In genomic region chr1:172221297-172222063, GRCm38 (mm10) we compare ENCODE assay signal across 10 mouse cellular contexts. TPM values are rescaled to one million over a fixed set of nuclear protein-coding genes. Genes with fewer than 3 reads are reported as not detected.
DNase-seq lines count a peak whose midpoint lies in the region; ATAC-seq and TF ChIP-seq lines count a peak whose summit lies in the region.
"Had no signal": no experiment of that assay in that cellular context is flagged by ENCODE, and none has a peak within 500 bp of the region (broad histone marks: within the 10 kb centered on the region; RNA-seq: fewer than 3 reads in every experiment).

No protein-coding gene starts in this region.

- no peak overlapping the region for H3K4me3 ChIP-seq in heart, embryonic 11.5 days (ENCODE audit: low read depth, low read length)
- no peak overlapping the region for H3K4me3 ChIP-seq in lung, embryonic 15.5 days
- H3K4me3 ChIP-seq in lung, adult 2 months (replicated peaks; ENCODE audit: extremely low read depth, low read depth, low read length), result no peak overlapping the region
- H3K4me3 ChIP-seq in neural tube, embryonic 15.5 days (replicated peaks), result no peak overlapping the region

- no peaks in the 10 kb centered on the region for H3K27me3 ChIP-seq in heart, embryonic 11.5 days (ENCODE audit: control insufficient read depth, insufficient read depth, low read length)
- H3K27me3 ChIP-seq in lung, embryonic 15.5 days, result no peaks in the 10 kb centered on the region
- no peaks in the 10 kb centered on the region for H3K27me3 ChIP-seq in neural tube, embryonic 15.5 days (replicated peaks)

- no peak for DNase-seq in heart, adult 8-10 months (ENCODE audit: low spot score)
- DNase-seq in lung, adult 2 months, result no peak
- DNase-seq in gastrocnemius, adult 8-10 months (ENCODE audit: low spot score in 2 of 2), result peak; percentile 37 to 67
- DNase-seq in frontal cortex, postnatal 14 days (ENCODE audit: low spot score in 2 of 2), result no peak
- no peak for DNase-seq in urinary bladder, postnatal 14 days (ENCODE audit: low spot score)
- DNase-seq: lung, postnatal 10 days had no signal

- ATAC-seq in heart, embryonic 11.5 days (replicated peaks; ENCODE audit: insufficient number of reproducible peaks, low FRiP score, low TSS enrichment), result no peak
- no peak for ATAC-seq in lung, embryonic 15.5 days (ENCODE audit: borderline replicate concordance, extremely low read depth, low FRiP score, low TSS enrichment)
- no peak for ATAC-seq in neural tube, embryonic 15.5 days (ENCODE audit: low FRiP score)

- no peaks in the 10 kb centered on the region for H3K36me3 ChIP-seq in heart, embryonic 11.5 days (ENCODE audit: control insufficient read depth, insufficient read depth, low read length)
- H3K36me3 ChIP-seq in lung, embryonic 15.5 days, result no peaks in the 10 kb centered on the region
- no peaks in the 10 kb centered on the region for H3K36me3 ChIP-seq in neural tube, embryonic 15.5 days

- TF ChIP-seq POLR2A in lung, adult 2 months (IDR thresholded peaks at IDR 0.05; ENCODE audit: borderline replicate concordance, extremely low read depth, low read depth, low read length), result no peak

- WGBS in heart, embryonic 11.5 days (ENCODE audit: insufficient replicate concordance), result 27% methylated on average over 11 of the region's 11 CpGs
- WGBS in lung, embryonic 15.5 days, result 44% methylated on average over 11 of the region's 11 CpGs
- WGBS in lung, adult 2 months, result 73% methylated on average over 11 of the region's 11 CpGs
- 55% methylated on average over 11 of the region's 11 CpGs for WGBS in neural tube, embryonic 15.5 days

- H3K27ac ChIP-seq in heart, embryonic 11.5 days (ENCODE audit: low read depth, low read length), result peak overlapping the region; percentile 91
- H3K27ac ChIP-seq in lung, embryonic 15.5 days, result peak overlapping the region; percentile 61; the same call in 1 of the 2 replicates
- H3K27ac ChIP-seq in neural tube, embryonic 15.5 days (replicated peaks), result peak overlapping the region; percentile 76; the same call in 1 of the 2 replicates

- peak overlapping the region; percentile 54 for H3K9ac ChIP-seq in heart, embryonic 11.5 days (ENCODE audit: low read depth, low read length)
- H3K9ac ChIP-seq in lung, embryonic 15.5 days, result no peak overlapping the region
- H3K9ac ChIP-seq in neural tube, embryonic 15.5 days (replicated peaks), result no peak overlapping the region

- no peak for TF ChIP-seq CTCF in lung, adult 2 months (IDR thresholded peaks at IDR 0.05; ENCODE audit: insufficient read depth, low read length)

- no peaks in the 10 kb centered on the region for H3K9me3 ChIP-seq in heart, embryonic 11.5 days (replicated peaks; ENCODE audit: control insufficient read depth, low read length)
- H3K9me3 ChIP-seq in lung, embryonic 15.5 days, result no peaks in the 10 kb centered on the region
- H3K9me3 ChIP-seq in neural tube, embryonic 15.5 days (replicated peaks), result no peaks in the 10 kb centered on the region

- no peak overlapping the region for H3K4me2 ChIP-seq in heart, embryonic 11.5 days
- no peak overlapping the region for H3K4me2 ChIP-seq in lung, embryonic 15.5 days
- H3K4me2 ChIP-seq in neural tube, embryonic 15.5 days, result no peak overlapping the region

- peaks cover 50% of the 10 kb centered on the region for H3K4me1 ChIP-seq in heart, embryonic 11.5 days (ENCODE audit: control insufficient read depth, insufficient read depth, low read length)
- H3K4me1 ChIP-seq in lung, embryonic 15.5 days, result peaks cover 46% of the 10 kb centered on the region
- peaks cover 15% of the 10 kb centered on the region for H3K4me1 ChIP-seq in lung, adult 2 months (ENCODE audit: control insufficient read depth, insufficient read depth, low read length)
- H3K4me1 ChIP-seq in neural tube, embryonic 15.5 days, result peaks cover 38% of the 10 kb centered on the region

RNA-seq across cellular contexts. Expression of gene Casq1, which starts 1.8 kb away (rescaled TPM):
- polyA plus RNA-seq in heart, embryonic 11.5 days (2014; fragmentation: Nextera tagmentation; extraction: Ambion mirVana), result 205 and 230 TPM in 2 replicates
- 1 to 10 TPM; 2.5 to 6.9 (median 3.7) TPM for total RNA-seq in heart, adult 8-10 months (2022)
- 8.5 and 10.0 TPM in 2 replicates for polyA plus RNA-seq in lung, embryonic 15.5 days (2015; fragmentation: Nextera tagmentation; extraction: Ambion mirVana)
- 3.2 and 49.0 TPM in 2 replicates for polyA plus RNA-seq in lung, adult 2 months (2012; rRNA removed)
- total RNA-seq in gastrocnemius, adult 8-10 months (2022), result 1,000 to 10,000 TPM; 2,216 to 3,193 (median 3,049) TPM
- polyA plus RNA-seq in neural tube, embryonic 15.5 days (2015; fragmentation: Nextera tagmentation; extraction: Ambion mirVana), result 3.8 and 4.0 TPM in 2 replicates

RNA-seq across cellular contexts. Expression of gene Pea15a, which starts 14.9 kb away (rescaled TPM):
- 121 and 147 TPM in 2 replicates for polyA plus RNA-seq in heart, embryonic 11.5 days (2014; fragmentation: Nextera tagmentation; extraction: Ambion mirVana)
- total RNA-seq in heart, adult 8-10 months (2022), result 10 to 100 TPM; 41.7 to 74.1 (median 60.0) TPM
- 142 and 146 TPM in 2 replicates for polyA plus RNA-seq in lung, embryonic 15.5 days (2015; fragmentation: Nextera tagmentation; extraction: Ambion mirVana)
- polyA plus RNA-seq in lung, adult 2 months (2012; rRNA removed), result 88.2 and 137 TPM in 2 replicates
- 10 to 100 TPM; 15.6 to 23.8 (median 20.3) TPM for total RNA-seq in gastrocnemius, adult 8-10 months (2022)
- polyA plus RNA-seq in neural tube, embryonic 15.5 days (2015; fragmentation: Nextera tagmentation; extraction: Ambion mirVana), result 378 and 415 TPM in 2 replicates

RNA-seq across cellular contexts. Expression of gene Atp1a4, which starts 36.7 kb away (rescaled TPM):
- 0.31 and 0.35 TPM in 2 replicates for polyA plus RNA-seq in heart, embryonic 11.5 days (2014; fragmentation: Nextera tagmentation; extraction: Ambion mirVana)
- total RNA-seq in heart, adult 8-10 months (2022), result not detected
- polyA plus RNA-seq in lung, embryonic 15.5 days (2015; fragmentation: Nextera tagmentation; extraction: Ambion mirVana), result not detected in 2 replicates
- 0.05 and 1.2 TPM in 2 replicates for polyA plus RNA-seq in lung, adult 2 months (2012; rRNA removed)
- under 1 TPM; 0.11 to 0.44 (median 0.27) TPM for total RNA-seq in gastrocnemius, adult 8-10 months (2022)
- 0.05 TPM in 1 of 2 replicates, not detected in the other for polyA plus RNA-seq in neural tube, embryonic 15.5 days (2015; fragmentation: Nextera tagmentation; extraction: Ambion mirVana)
- polyA plus RNA-seq: C2C12 had no signal

RNA-seq across cellular contexts. Expression of gene Igsf8, which starts 40.0 kb away (rescaled TPM):
- polyA plus RNA-seq in heart, embryonic 11.5 days (2014; fragmentation: Nextera tagmentation; extraction: Ambion mirVana), result 22.8 and 24.0 TPM in 2 replicates
- total RNA-seq in heart, adult 8-10 months (2022), result 10 to 100 TPM in 3 of 4 experiments, 1 to 10 TPM in 1; 9.8 to 12.2 (median 11.5) TPM
- polyA plus RNA-seq in lung, embryonic 15.5 days (2015; fragmentation: Nextera tagmentation; extraction: Ambion mirVana), result 46.2 and 49.4 TPM in 2 replicates
- 90.8 and 105 TPM in 2 replicates for polyA plus RNA-seq in lung, adult 2 months (2012; rRNA removed)
- total RNA-seq in gastrocnemius, adult 8-10 months (2022), result 10 to 100 TPM in 1 of 4 experiments, 1 to 10 TPM in 3; 7.3 to 10.5 (median 7.7) TPM
- 70.9 and 71.3 TPM in 2 replicates for polyA plus RNA-seq in neural tube, embryonic 15.5 days (2015; fragmentation: Nextera tagmentation; extraction: Ambion mirVana)

Comparison
In these comparisons a context has a peak if more than half of its experiments do, and no peak if none do; other contexts are left out.
1. DNase-seq: peak in gastrocnemius, adult 8-10 months (2 of 2); none in heart, adult 8-10 months (single experiment), lung, adult 2 months (single experiment), frontal cortex, postnatal 14 days (0 of 2) and urinary bladder, postnatal 14 days (single experiment).
2. Peak in every context shown above with its lines, with median percentiles within 50 percentile points of each other: H3K27ac ChIP-seq.